Comparison of ENCODE assay signal across 8 mouse cellular contexts in the genomic region with DNA sequence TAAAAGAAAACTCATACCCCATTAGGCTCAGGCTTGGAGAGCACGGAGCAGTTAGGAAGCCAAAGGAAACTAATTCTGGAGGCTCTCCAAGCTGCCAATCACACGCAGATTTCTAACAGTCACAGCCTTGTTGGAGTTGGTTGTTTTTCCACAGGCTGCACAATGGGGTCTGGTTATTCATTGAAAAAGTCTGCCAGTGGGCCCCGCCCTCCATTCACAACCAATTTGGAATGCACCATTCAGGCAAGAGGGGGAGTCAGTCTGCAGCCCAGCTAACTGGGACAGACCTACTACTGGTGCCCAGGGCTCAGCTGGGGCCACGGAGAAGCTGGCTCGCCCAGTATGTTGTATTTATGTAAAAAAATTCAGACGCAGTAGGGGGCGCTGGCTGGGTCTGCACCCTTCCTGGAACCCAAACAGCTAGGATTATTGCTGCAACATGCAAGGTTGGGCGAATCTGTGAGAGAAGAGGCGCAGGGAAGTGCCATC. TPM values are rescaled to one million over a fixed set of nuclear protein-coding genes. Genes with fewer than 3 reads are reported as not detected.
A peak's percentile ranks its signal among the peaks of the same experiment; 100 is the strongest.
DNase-seq lines count a peak whose midpoint lies in the region; ATAC-seq lines count a peak whose summit lies in the region.

No protein-coding gene starts in this region.

- H3K27ac ChIP-seq in embryonic facial prominence, embryonic 14.5 days (replicated peaks; ENCODE audit: low read depth, low read length) = peak overlapping the region; percentile 76
- H3K27ac ChIP-seq in stomach, embryonic 14.5 days (ENCODE audit: low read length) = peak overlapping the region; percentile 28; the same call in 1 of the 2 replicates

- intact Hi-C loops in left cerebral cortex, postnatal 36 days (cut with DNase I) = no loop called here

- peak overlapping the region; percentile 18 for H3K4me3 ChIP-seq in embryonic facial prominence, embryonic 14.5 days (ENCODE audit: low read depth, low read length)
- no peak overlapping the region for H3K4me3 ChIP-seq in stomach, embryonic 14.5 days (ENCODE audit: low read depth, low read length)

- 2% methylated on average over 9 of the region's 9 CpGs for WGBS in embryonic facial prominence, embryonic 14.5 days
- 9% methylated on average over 9 of the region's 9 CpGs for WGBS in stomach, embryonic 14.5 days

- H3K36me3 ChIP-seq in embryonic facial prominence, embryonic 14.5 days (ENCODE audit: control insufficient read depth, insufficient read depth, low read length) = peaks cover 13% of the 10 kb centered on the region; the same call in 1 of the 2 replicates
- H3K36me3 ChIP-seq in stomach, embryonic 14.5 days (ENCODE audit: control insufficient read depth, insufficient read depth, low read length) = no peaks in the 10 kb centered on the region

- peaks cover 28% of the 10 kb centered on the region for H3K4me1 ChIP-seq in embryonic facial prominence, embryonic 14.5 days (ENCODE audit: control insufficient read depth, insufficient read depth, low read length)
- H3K4me1 ChIP-seq in stomach, embryonic 14.5 days (ENCODE audit: control insufficient read depth, insufficient read depth, low read length) = peaks cover 17% of the 10 kb centered on the region; the same call in 1 of the 2 replicates

- peak; percentile 92 for ATAC-seq in embryonic facial prominence, embryonic 14.5 days (ENCODE audit: low read depth)
- peak; percentile 93 for ATAC-seq in stomach, embryonic 14.5 days (ENCODE audit: insufficient number of reproducible peaks, insufficient read depth, low FRiP score, low read depth)

- H3K9me3 ChIP-seq in embryonic facial prominence, embryonic 14.5 days (ENCODE audit: control insufficient read depth, low read length) = no peaks in the 10 kb centered on the region
- no peaks in the 10 kb centered on the region for H3K9me3 ChIP-seq in stomach, embryonic 14.5 days (ENCODE audit: control insufficient read depth, low read depth, low read length)

- peak overlapping the region; percentile 50 for H3K4me2 ChIP-seq in embryonic facial prominence, embryonic 14.5 days (ENCODE audit: low read depth, low read length)
- H3K4me2 ChIP-seq in stomach, embryonic 14.5 days (replicated peaks; ENCODE audit: low read depth, low read length) = peak overlapping the region; percentile 24

- no peaks in the 10 kb centered on the region for H3K27me3 ChIP-seq in embryonic facial prominence, embryonic 14.5 days (replicated peaks; ENCODE audit: control insufficient read depth, insufficient read depth, low read length)
- H3K27me3 ChIP-seq in stomach, embryonic 14.5 days (ENCODE audit: control insufficient read depth, insufficient read depth, low read length) = no peaks in the 10 kb centered on the region

- peak; percentile 33 to 62 for DNase-seq in spleen, postnatal 4 days (ENCODE audit: low spot score in 2 of 2)
- DNase-seq in spleen, postnatal 14 days (ENCODE audit: low spot score in 2 of 2) = no peak
- DNase-seq in embryonic facial prominence, embryonic 14.5 days (ENCODE audit: low spot score) = peak; percentile 97
- DNase-seq in heart, adult 9 months (ENCODE audit: low spot score in 2 of 2) = peak; percentile 78 to 82
- DNase-seq in kidney, adult 8-10 months = peak; percentile 93 to 94
- DNase-seq in left cerebral cortex, postnatal 36 days (ENCODE audit: low spot score in 2 of 2) = peak; percentile 61 to 62
- peak; percentile 92 for DNase-seq in mesoderm, embryonic 11.5 days (ENCODE audit: low read depth, low spot score)

- H3K9ac ChIP-seq in embryonic facial prominence, embryonic 14.5 days (ENCODE audit: low read depth, low read length) = peak overlapping the region; percentile 34; the same call in 1 of the 2 replicates
- no peak overlapping the region for H3K9ac ChIP-seq in stomach, embryonic 14.5 days (replicated peaks; ENCODE audit: low read depth, low read length)

RNA-seq across cellular contexts. Expression of a gene that starts 10.6 kb away (rescaled TPM):
- 37.5 and 43.4 TPM in 2 replicates for polyA plus RNA-seq in embryonic facial prominence, embryonic 14.5 days (2014; fragmentation: Nextera tagmentation; extraction: Ambion mirVana)
- 10 to 100 TPM; 81.8 to 87.0 TPM for total RNA-seq in left cerebral cortex, postnatal 36 days (2021)
- 17.6 and 19.4 TPM in 2 replicates for polyA plus RNA-seq in stomach, embryonic 14.5 days (2014; fragmentation: Nextera tagmentation; extraction: Ambion mirVana)

Comparison
In these comparisons a context has a peak if more than half of its experiments do, and no peak if none do; other contexts are left out.
1. DNase-seq: peak in spleen, postnatal 4 days (2 of 2), embryonic facial prominence, embryonic 14.5 days (single experiment), heart, adult 9 months (2 of 2), kidney, adult 8-10 months (2 of 2), left cerebral cortex, postnatal 36 days (2 of 2) and mesoderm, embryonic 11.5 days (single experiment); none in spleen, postnatal 14 days (0 of 2).